Mouse (Mus musculus): Measurements from ENCODE around the gene Mybph. TPM values are rescaled to one million over a fixed set of nuclear protein-coding genes. Genes with fewer than 3 reads are reported as not detected.

Mybph gene
- total RNA-seq, 2 experiments from 2014 or later: 192 to 318 TPM

GRCm38 (mm10) chr1:134192024-134192423 lies 1.2 kb upstream of the Mybph start:
- intact Hi-C loops (cut with DNase I): no loop called here
- no peak for DNase-seq
- no peak for TF ChIP-seq CTCF (IDR thresholded peaks at IDR 0.05)
- Histone ChIP-seq H3K4me3 (no peak overlapping the region), H3K27ac (peak overlapping the region; percentile 93)

DNA sequence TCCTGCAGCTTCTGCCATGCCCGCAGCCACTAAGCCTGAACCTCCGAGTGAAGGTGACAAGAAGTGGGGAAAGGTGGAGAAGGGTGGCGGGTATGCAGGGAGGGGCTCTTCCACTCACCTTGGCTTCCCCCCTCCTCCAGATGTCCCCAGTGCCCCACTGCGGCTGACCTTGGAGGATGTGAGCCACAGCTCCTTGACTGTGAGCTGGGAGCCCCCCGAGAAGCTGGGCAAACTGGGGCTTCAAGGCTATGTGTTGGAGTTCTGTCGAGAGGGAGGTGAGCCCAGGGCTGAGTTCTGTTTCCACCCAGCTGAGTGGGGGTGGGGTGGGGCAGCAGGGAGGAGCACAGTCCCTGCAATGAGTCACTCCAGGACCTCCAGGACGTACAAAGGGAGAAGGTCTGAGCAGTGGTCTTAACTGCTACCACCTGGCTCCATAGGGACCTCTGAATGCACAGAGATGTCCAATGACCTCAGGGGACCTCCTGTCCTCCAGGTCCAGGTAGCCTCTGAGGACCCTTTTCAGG lies 488 bp downstream of the Mybph start:
- Histone ChIP-seq H3K4me3 (peak overlapping the region; percentile 74), H3K27ac (peak overlapping the region; percentile 93)
- no peak for TF ChIP-seq CTCF (IDR thresholded peaks at IDR 0.05)
- intact Hi-C loops (cut with DNase I): no loop called here
- DNase-seq: peak; percentile 62

DNA sequence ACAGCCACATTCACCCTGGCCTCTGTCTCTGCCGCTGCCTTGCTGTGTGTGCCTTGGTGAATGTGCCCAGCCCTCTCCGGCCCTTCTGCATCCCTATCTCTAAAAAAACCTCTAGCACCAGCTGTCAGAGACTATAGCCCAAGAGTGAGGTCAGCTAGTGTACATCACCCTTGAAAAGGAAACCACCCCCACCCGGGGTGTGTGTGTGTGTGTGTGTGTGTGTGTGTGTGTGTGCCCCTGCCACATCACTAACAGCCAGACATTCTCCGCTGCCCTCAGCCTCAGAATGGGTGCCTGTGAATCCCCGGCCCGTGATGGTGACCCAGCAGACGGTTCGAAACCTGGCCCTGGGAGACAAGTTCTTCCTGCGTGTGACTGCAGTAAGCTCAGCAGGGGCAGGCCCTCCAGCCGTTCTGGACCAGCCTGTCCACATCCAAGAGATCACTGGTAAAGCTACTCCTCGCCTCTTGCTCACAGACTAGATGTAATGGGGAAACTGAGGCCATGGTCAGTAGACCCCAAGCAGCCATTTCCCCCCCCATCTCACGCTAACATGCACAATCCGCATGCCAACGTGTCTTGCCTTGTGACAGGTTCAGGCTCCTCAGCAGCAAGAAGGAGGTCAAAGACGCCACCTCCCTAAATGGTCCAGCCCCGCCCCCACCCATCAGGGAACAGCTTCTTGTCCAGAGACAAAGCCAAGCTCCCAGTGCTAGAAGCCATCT lies 1.2 kb downstream of the Mybph start:
- peak overlapping the region; percentile 74 for H3K4me3 ChIP-seq
- peak; percentile 49 for DNase-seq
- H3K27ac ChIP-seq: peak overlapping the region; percentile 93
- TF ChIP-seq CTCF (IDR thresholded peaks at IDR 0.05): no peak
- intact Hi-C loops (cut with DNase I): no loop called here

GRCm38 (mm10) chr1:134195117-134195516 lies 1.9 kb downstream of the Mybph start:
- H3K27ac ChIP-seq: peak overlapping the region; percentile 93
- intact Hi-C loops (cut with DNase I): no loop called here
- TF ChIP-seq CTCF (IDR thresholded peaks at IDR 0.05): no peak
- H3K4me3 ChIP-seq: peak overlapping the region; percentile 74
- peak; percentile 52 for DNase-seq

GRCm38 (mm10) chr1:134195571-134195970 lies 2.3 kb downstream of the Mybph start:
- peak overlapping the region; percentile 74 for H3K4me3 ChIP-seq
- intact Hi-C loops (cut with DNase I): no loop called here
- no peak for TF ChIP-seq CTCF (IDR thresholded peaks at IDR 0.05)
- peak; percentile 79 for DNase-seq
- peak overlapping the region; percentile 93 for H3K27ac ChIP-seq

GRCm38 (mm10) chr1:134195979-134196378 lies 2.7 kb downstream of the Mybph start:
- peak overlapping the region; percentile 74 for H3K4me3 ChIP-seq
- DNase-seq: peak; percentile 91
- peak overlapping the region; percentile 93 for H3K27ac ChIP-seq
- intact Hi-C loops (cut with DNase I): loop anchor here (1.0 to 2.0 kb wide), 3 partner anchors 49 to 135 kb away; no protein-coding TSS in a partner anchor
- no peak for TF ChIP-seq CTCF (IDR thresholded peaks at IDR 0.05)

DNA sequence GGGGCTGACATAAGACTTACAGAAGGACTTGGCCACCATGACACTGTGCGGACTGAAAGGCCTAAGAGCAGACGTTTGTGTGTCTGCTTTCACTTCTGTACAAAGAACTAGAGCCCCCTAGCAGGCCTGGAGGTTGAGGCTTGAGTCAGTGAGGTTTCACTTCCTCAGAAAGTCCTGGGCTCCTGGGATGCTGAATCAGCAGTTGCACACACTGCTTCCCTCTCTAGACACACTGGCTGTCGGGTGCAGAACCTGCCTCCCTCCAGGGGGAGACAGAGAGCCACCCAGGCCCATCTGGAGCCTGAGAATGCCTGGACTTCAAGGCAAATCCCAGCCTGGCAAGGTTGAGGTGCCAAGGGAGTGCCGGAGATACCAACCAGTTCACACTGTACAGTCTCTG lies 3.1 kb downstream of the Mybph start:
- intact Hi-C loops (cut with DNase I): loop anchor here (1.0 to 2.0 kb wide), 3 partner anchors 48 to 134 kb away; no protein-coding TSS in a partner anchor

DNA sequence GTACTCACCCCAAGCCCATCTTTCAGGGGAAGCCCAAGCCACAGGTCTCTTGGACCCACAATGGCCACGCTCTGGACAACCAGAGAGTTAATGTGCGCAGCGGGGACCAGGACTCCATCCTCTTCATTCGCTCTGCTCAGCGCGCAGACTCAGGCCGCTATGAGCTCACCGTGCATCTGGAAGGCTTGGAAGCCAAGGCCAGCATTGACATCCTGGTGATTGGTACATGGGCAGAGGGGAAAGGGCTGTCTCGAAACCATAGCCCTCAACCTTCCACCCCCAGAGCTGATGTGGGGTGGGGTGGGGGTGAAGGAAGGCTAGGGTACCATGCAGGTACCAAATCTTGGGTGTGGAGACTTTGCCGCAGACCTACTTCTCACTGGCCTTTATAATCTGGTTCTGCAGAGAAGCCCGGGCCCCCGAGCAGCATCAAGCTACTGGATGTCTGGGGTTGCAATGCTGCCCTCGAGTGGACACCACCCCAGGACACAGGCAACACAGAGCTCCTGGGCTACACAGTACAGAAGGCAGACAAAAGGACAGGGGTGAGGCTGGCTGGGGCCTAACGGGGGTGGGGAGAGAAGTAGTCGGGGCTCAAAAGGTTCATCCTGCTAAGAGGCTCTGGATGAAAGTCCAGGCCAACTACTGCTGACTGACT lies 4.2 kb downstream of the Mybph start:
- Histone ChIP-seq H3K27ac (peak overlapping the region; percentile 93), H3K4me3 (peak overlapping the region; percentile 74)
- intact Hi-C loops (cut with DNase I): loop anchor here (2.0 kb wide), 2 partner anchors 47 to 133 kb away; no protein-coding TSS in a partner anchor
- DNase-seq: no peak
- TF ChIP-seq CTCF (IDR thresholded peaks at IDR 0.05): no peak

More for the DNA sequence above, 3.1 kb downstream of the Mybph start:
- Histone ChIP-seq H3K27ac (peak overlapping the region; percentile 93), H3K4me3 (peak overlapping the region; percentile 74)
- DNase-seq: peak; percentile 88
- TF ChIP-seq CTCF (IDR thresholded peaks at IDR 0.05): peak; percentile 94

GRCm38 (mm10) chr1:134198197-134198995 lies 5.1 kb downstream of the Mybph start:
- intact Hi-C loops (cut with DNase I): no loop called here
- peak overlapping the region; percentile 93 for H3K27ac ChIP-seq
- no peak for TF ChIP-seq CTCF (IDR thresholded peaks at IDR 0.05)
- DNase-seq: no peak
- no peak overlapping the region for H3K4me3 ChIP-seq

DNA sequence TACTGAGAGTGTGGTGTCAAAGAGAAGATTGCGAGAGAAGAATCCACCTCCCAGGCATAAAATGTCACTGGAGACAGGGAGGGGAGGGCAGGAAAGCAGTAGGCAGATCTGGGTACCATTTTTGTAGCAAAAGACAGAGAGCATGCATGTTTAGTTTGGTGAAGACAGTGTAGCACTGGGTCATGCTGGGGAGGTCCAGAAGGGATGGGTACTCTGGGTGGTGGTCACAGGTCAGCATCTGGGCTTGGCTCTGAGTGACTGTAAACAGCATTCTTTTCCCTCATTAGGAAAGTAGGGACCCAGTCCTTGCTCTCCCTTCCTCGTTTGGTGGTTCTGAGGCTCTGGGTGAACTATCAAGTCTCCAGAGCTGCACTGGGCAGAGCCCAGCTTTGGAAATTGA lies 7.2 kb downstream of the Mybph start:
- Histone ChIP-seq H3K4me3 (no peak overlapping the region), H3K27ac (0 out of 2 replicates have a peak overlapping the region, but pooled peaks have one; percentile 5)
- DNase-seq: no peak
- no peak for TF ChIP-seq CTCF (IDR thresholded peaks at IDR 0.05)
- intact Hi-C loops (cut with DNase I): no loop called here

- intact Hi-C loops (cut with DNase I): no loop called here
- DNase-seq: peak; percentile 42
- Histone ChIP-seq H3K27ac (peak overlapping the region; percentile 29), H3K4me3 (no peak overlapping the region)
- TF ChIP-seq CTCF (IDR thresholded peaks at IDR 0.05): no peak
These were observed 7.9 kb downstream of the Mybph start for GRCm38 (mm10) chr1:134200998-134201686.
